Mouse (Mus musculus): ENCODE measurements around the gene Adamtsl1. TPM values are rescaled to one million over a fixed set of nuclear protein-coding genes. Genes with fewer than 3 reads are reported as not detected.

Gene Adamtsl1
- polyA plus RNA-seq, 1 experiment, result 0.55 TPM

DNA sequence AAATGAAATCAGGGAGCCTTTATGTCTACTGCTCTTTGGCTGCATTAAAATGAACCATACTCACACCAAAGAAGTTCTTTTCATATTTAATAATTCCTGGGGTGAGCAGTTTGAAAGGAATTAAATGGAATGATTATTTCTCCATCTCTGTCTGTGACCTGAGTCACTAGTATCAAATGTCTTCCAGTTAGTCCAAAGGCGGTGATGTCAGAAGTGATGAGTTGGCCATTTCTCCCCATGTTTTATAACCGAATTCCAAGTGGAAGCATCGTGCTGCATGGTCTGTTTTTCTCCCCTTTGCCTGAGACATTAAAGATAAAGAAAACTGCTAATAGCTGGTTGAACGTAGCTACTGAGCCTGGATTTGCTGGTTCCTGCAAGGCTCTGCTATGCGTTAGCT is 657.5 kb downstream of the Adamtsl1 start:
- whole genome bisulfite sequencing, result 85% methylated on average over 5 of the region's 5 CpGs
- Histone ChIP-seq H3K27me3 (ENCODE audit: control insufficient read depth, insufficient read depth, low read length) (no peaks in the 10 kb centered on the region), H3K36me3 (ENCODE audit: control insufficient read depth, insufficient read depth, low read length) (no peaks in the 10 kb centered on the region), H3K4me1 (ENCODE audit: control insufficient read depth, insufficient read depth, insufficient read length) (no peaks in the 10 kb centered on the region), H3K4me3 (ENCODE audit: extremely low read depth, insufficient read depth, insufficient read length) (no peak overlapping the region), H3K27ac (ENCODE audit: insufficient read depth, low read length) (no peak overlapping the region)
- TF ChIP-seq POLR2A (IDR thresholded peaks at IDR 0.05; ENCODE audit: low read depth, low read length) (no peak), CTCF (IDR thresholded peaks at IDR 0.05; ENCODE audit: extremely low read depth, insufficient read depth, insufficient read length, insufficient replicate concordance) (no peak)
- no peak for DNase-seq (ENCODE audit: low read depth in 1 of 2, low spot score in 2 of 2)

- DNase-seq (ENCODE audit: low read depth in 1 of 2, low spot score in 2 of 2), result no peak
- TF ChIP-seq CTCF (IDR thresholded peaks at IDR 0.05; ENCODE audit: extremely low read depth, insufficient read depth, insufficient read length, insufficient replicate concordance), result no peak
- Histone ChIP-seq H3K27ac (ENCODE audit: insufficient read depth, low read length) (no peak overlapping the region), H3K4me3 (ENCODE audit: extremely low read depth, insufficient read depth, insufficient read length) (no peak overlapping the region), H3K27me3 (ENCODE audit: control insufficient read depth, insufficient read depth, low read length) (no peaks in the 10 kb centered on the region), H3K4me1 (ENCODE audit: control insufficient read depth, insufficient read depth, insufficient read length) (no peaks in the 10 kb centered on the region), H3K36me3 (ENCODE audit: control insufficient read depth, insufficient read depth, low read length) (no peaks in the 10 kb centered on the region)
- WGBS, result 84% methylated on average over 6 of the region's 6 CpGs
These were observed 663.5 kb downstream of the Adamtsl1 start for GRCm38 (mm10) chr4:86177471-86177870.

DNA sequence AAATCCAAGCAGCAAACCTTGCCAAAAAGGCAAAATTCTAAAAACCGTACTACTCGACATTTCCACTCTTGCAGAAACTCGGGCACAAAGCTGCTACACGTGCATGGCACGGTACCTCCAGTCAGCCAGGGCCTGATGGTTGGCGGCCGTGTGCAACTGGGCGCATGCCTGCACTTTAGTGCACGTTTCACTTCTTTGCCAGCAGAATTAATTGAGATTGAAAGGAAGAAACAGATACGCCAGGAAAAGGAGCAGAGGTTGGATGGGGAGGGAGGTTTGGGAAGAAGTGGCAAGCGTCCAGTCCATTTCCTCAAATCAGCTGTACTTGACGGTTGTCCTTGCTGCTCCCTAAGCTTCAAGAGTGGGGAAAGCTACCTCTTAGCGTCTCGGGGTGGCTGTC is 664.1 kb downstream of the Adamtsl1 start:
- H3K27me3 ChIP-seq (ENCODE audit: control insufficient read depth, insufficient read depth, low read length), result no peaks in the 10 kb centered on the region
- H3K4me3 ChIP-seq (ENCODE audit: extremely low read depth, insufficient read depth, insufficient read length), result no peak overlapping the region
- no peaks in the 10 kb centered on the region for H3K4me1 ChIP-seq (ENCODE audit: control insufficient read depth, insufficient read depth, insufficient read length)
- no peak for TF ChIP-seq POLR2A (IDR thresholded peaks at IDR 0.05; ENCODE audit: low read depth, low read length)
- TF ChIP-seq CTCF (IDR thresholded peaks at IDR 0.05; ENCODE audit: extremely low read depth, insufficient read depth, insufficient read length, insufficient replicate concordance), result no peak
- H3K27ac ChIP-seq (ENCODE audit: insufficient read depth, low read length), result no peak overlapping the region
- 83% methylated on average over 14 of the region's 14 CpGs for WGBS
- DNase-seq (ENCODE audit: low read depth in 1 of 2, low spot score in 2 of 2), result no peak
- H3K36me3 ChIP-seq (ENCODE audit: control insufficient read depth, insufficient read depth, low read length), result no peaks in the 10 kb centered on the region

DNA sequence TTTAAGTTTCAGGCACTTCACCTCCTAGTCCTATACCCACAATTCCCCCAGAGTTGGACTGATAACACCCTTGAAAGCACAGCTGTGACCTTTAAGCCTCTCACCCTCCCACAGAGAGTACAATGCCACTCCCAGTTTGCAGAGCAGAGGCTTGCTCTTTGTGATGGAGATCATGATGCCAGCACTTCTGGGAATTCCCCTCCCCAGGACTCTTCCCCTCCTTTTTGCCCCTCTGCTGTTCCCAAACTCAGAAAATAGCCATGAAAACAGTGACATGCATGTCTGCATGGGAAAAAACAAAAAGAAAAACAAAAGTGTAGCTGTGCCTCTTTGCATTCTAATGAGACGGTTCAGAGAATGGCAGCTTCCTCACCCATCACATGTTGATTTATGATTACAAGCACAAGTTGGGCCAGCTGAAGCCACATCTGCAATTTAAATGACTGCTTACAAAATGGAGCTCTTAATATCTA is 669.8 kb downstream of the Adamtsl1 start:
- Histone ChIP-seq H3K27me3 (ENCODE audit: control insufficient read depth, insufficient read depth, low read length) (no peaks in the 10 kb centered on the region), H3K36me3 (ENCODE audit: control insufficient read depth, insufficient read depth, low read length) (no peaks in the 10 kb centered on the region), H3K4me3 (ENCODE audit: extremely low read depth, insufficient read depth, insufficient read length) (no peak overlapping the region), H3K27ac (ENCODE audit: insufficient read depth, low read length) (no peak overlapping the region), H3K4me1 (ENCODE audit: control insufficient read depth, insufficient read depth, insufficient read length) (no peaks in the 10 kb centered on the region)
- DNase-seq (ENCODE audit: low read depth in 1 of 2, low spot score in 2 of 2), result no peak
- WGBS, result 39% methylated on average over 1 of the region's 1 CpGs
- TF ChIP-seq CTCF (IDR thresholded peaks at IDR 0.05; ENCODE audit: extremely low read depth, insufficient read depth, insufficient read length, insufficient replicate concordance), result no peak
- no peak for TF ChIP-seq POLR2A (IDR thresholded peaks at IDR 0.05; ENCODE audit: low read depth, low read length)

- H3K36me3 ChIP-seq (ENCODE audit: control insufficient read depth, insufficient read depth, low read length), result no peaks in the 10 kb centered on the region
- no peak for TF ChIP-seq POLR2A (IDR thresholded peaks at IDR 0.05; ENCODE audit: low read depth, low read length)
- TF ChIP-seq CTCF (IDR thresholded peaks at IDR 0.05; ENCODE audit: extremely low read depth, insufficient read depth, insufficient read length, insufficient replicate concordance), result no peak
- no peak for DNase-seq (ENCODE audit: low read depth in 1 of 2, low spot score in 2 of 2)
- no peaks in the 10 kb centered on the region for H3K4me1 ChIP-seq (ENCODE audit: control insufficient read depth, insufficient read depth, insufficient read length)
- no peak overlapping the region for H3K4me3 ChIP-seq (ENCODE audit: extremely low read depth, insufficient read depth, insufficient read length)
- no peaks in the 10 kb centered on the region for H3K27me3 ChIP-seq (ENCODE audit: control insufficient read depth, insufficient read depth, low read length)
- WGBS, result 90% methylated on average over 2 of the region's 2 CpGs
- no peak overlapping the region for H3K27ac ChIP-seq (ENCODE audit: insufficient read depth, low read length)
These were observed 675.9 kb downstream of the Adamtsl1 start for GRCm38 (mm10) chr4:86189853-86190252.

GRCm38 (mm10) chr4:86191195-86191594 is 677.2 kb downstream of the Adamtsl1 start:
- DNase-seq (ENCODE audit: low read depth in 1 of 2, low spot score in 2 of 2), result no peak
- H3K27ac ChIP-seq (ENCODE audit: insufficient read depth, low read length), result no peak overlapping the region
- H3K27me3 ChIP-seq (ENCODE audit: control insufficient read depth, insufficient read depth, low read length), result no peaks in the 10 kb centered on the region
- WGBS, result 83% methylated on average over 5 of the region's 5 CpGs
- H3K4me1 ChIP-seq (ENCODE audit: control insufficient read depth, insufficient read depth, insufficient read length), result no peaks in the 10 kb centered on the region
- no peaks in the 10 kb centered on the region for H3K36me3 ChIP-seq (ENCODE audit: control insufficient read depth, insufficient read depth, low read length)
- no peak overlapping the region for H3K4me3 ChIP-seq (ENCODE audit: extremely low read depth, insufficient read depth, insufficient read length)
- TF ChIP-seq POLR2A (IDR thresholded peaks at IDR 0.05; ENCODE audit: low read depth, low read length) (no peak), CTCF (IDR thresholded peaks at IDR 0.05; ENCODE audit: extremely low read depth, insufficient read depth, insufficient read length, insufficient replicate concordance) (no peak)

- Histone ChIP-seq H3K27ac (ENCODE audit: insufficient read depth, low read length) (no peak overlapping the region), H3K27me3 (ENCODE audit: control insufficient read depth, insufficient read depth, low read length) (no peaks in the 10 kb centered on the region), H3K4me1 (ENCODE audit: control insufficient read depth, insufficient read depth, insufficient read length) (no peaks in the 10 kb centered on the region), H3K4me3 (ENCODE audit: extremely low read depth, insufficient read depth, insufficient read length) (no peak overlapping the region), H3K36me3 (ENCODE audit: control insufficient read depth, insufficient read depth, low read length) (no peaks in the 10 kb centered on the region)
- TF ChIP-seq POLR2A (IDR thresholded peaks at IDR 0.05; ENCODE audit: low read depth, low read length), result no peak
- TF ChIP-seq CTCF (IDR thresholded peaks at IDR 0.05; ENCODE audit: extremely low read depth, insufficient read depth, insufficient read length, insufficient replicate concordance), result no peak
- WGBS, result 85% methylated on average over 7 of the region's 7 CpGs
- no peak for DNase-seq (ENCODE audit: low read depth in 1 of 2, low spot score in 2 of 2)
These were observed 687.8 kb downstream of the Adamtsl1 start for GRCm38 (mm10) chr4:86201766-86202165.

Data from spleen, adult 2 months (tissue).